Mouse (Mus musculus) spleen, postnatal 36 days (tissue): ENCODE measurements around the gene Blzf1.

Experiments used
- DNase-seq, 2 experiments: peaks; one replicate each; pipeline ENCODE4 v3.0.0; 2022; ENCODE audit warnings: low spot score in 2 of 2, mixed read lengths in 1 of 2

The Blzf1 gene

DNA sequence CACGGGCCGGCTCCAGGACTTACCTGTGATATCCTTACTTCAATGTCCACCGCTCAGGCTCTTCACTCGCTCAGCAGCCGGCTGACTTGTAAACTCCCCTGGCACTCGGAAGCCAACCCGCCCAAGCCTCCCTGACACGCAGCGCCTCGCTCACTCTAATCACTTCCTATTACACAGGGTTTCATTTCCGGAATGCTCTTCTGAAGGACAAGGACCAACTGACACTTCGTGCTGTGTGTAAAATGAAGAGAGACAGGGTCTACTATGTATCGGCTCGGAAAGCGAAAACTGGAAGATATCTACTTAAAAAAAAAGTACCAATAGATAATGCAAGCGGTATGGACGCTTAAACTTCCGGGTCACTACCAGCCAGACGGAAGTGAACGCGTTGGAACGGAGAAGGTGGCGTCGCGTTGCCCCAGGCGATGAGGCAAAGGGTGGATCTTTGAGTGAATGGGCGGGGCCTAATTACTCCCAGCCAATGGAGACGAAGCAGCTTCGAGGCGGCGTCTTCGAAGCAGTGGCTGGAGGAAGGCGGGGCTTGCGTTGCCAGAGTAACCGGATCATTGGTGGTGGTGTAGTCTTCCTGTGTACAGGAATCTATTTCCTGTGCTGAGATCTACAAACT, at the start of gene Blzf1:
Blzf1 (minus strand) TSS at position 366 of the 628 bp plus-strand sequence.
- DNase-seq: peak; percentile 96 to 97

GRCm38 (mm10) chr1:164353443-164353842, 46.2 kb upstream of the Blzf1 start:
- no peak for DNase-seq

DNA sequence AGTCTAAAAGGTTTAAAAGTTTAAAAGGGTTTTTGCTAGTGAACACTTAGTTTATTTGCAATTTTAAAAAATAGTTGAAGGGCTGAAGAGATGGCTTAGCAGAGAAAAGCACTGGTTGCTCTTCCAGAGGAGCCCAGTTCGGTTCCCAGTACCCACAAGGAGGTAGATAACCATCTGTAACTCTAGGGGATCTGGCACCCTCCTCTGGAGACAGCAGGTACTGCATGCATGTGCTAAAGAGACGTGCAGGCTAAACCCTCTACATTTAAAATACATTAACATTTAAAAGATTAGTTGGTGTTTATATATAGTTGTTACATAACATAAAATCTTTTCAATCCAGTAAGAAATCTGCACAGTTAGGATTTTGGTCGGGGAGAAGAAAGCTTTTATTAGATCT, 34.9 kb upstream of the Blzf1 start:
- DNase-seq: no peak

DNA sequence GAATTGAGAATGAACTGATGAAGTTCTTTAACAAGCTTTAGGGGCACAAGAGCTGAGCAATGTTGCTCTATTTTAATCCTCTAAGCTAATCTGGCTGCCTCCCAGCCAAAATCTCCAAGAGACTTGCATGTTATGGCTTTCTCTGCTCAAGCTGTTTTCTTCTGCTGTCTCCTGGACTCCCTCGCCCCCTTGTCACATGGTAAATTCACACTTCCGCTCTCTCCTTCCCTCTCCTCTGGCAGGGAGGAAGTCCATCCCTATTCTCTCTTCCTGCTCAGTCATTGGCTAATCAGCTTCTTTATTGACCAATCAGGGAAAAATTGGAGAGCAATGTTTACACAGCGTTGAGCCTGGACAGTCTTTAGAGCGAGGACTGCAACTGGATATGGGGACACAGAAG, 28.6 kb upstream of the Blzf1 start:
- DNase-seq: no peak

DNA sequence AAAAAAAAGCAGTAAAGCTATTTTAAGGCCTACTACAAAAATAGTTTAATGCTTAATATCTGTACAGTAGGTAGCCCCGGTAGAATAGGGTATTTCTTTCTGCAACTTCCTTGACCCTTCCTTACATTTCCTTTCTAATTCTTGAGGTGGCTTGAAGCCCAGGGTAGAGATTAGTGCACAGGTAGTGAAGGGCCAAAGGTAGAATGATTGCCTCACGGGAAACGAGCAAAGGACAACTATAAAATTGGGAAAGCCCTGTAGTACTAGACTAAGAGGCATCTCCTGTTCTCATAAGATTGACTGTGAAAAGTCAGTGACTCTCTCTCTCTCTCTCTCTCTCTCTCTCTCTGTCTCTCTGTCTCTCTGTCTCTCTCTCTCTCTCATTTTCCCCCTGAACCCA, 28.1 kb upstream of the Blzf1 start:
- DNase-seq: no peak

- peak; percentile 15 to 19 for DNase-seq
Measured at GRCm38 (mm10) chr1:164332559-164332958, 25.3 kb upstream of the Blzf1 start.

DNA sequence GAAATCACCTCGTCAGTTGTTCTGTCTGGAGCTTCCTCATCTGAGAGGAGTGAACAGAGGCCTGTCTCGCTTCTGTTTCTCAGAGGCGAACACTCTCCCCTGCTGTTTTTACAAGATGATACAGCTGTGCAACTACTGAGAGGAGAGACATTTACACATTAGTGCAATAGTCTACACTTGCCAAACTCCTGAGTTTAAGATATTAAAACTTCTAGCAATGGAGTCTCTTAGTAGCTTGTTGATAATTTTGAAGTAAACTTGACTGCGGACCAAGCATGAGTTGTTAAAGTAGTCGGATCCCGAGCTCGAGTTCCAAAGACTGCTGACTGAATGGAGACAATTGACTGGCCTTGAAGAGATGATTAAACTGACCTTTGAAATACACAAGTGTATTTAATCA, 20.5 kb upstream of the Blzf1 start:
- DNase-seq: no peak

GRCm38 (mm10) chr1:164326600-164327155, 19.4 kb upstream of the Blzf1 start:
- DNase-seq: no peak

DNA sequence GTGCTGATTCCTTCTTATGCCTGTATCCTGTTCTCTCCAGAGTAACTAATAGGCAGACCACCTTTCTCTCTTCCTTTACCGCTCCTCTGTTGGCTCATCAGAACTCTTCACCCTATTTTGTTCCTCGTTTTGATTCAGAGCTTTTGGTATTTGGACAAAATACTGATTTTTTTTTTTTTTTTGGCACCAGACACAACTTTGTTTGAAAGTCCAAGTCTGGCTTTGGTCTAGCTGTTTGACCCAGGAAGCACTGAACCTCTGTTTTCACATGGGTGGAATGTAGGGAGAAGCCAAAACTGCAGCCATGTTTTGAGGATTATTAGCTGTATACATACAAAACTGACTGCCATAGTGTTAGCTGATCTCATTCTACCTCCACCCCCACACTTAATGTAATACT, 17.6 kb upstream of the Blzf1 start:
- no peak for DNase-seq

GRCm38 (mm10) chr1:164324221-164324620, 16.9 kb upstream of the Blzf1 start:
- DNase-seq: no peak

DNA sequence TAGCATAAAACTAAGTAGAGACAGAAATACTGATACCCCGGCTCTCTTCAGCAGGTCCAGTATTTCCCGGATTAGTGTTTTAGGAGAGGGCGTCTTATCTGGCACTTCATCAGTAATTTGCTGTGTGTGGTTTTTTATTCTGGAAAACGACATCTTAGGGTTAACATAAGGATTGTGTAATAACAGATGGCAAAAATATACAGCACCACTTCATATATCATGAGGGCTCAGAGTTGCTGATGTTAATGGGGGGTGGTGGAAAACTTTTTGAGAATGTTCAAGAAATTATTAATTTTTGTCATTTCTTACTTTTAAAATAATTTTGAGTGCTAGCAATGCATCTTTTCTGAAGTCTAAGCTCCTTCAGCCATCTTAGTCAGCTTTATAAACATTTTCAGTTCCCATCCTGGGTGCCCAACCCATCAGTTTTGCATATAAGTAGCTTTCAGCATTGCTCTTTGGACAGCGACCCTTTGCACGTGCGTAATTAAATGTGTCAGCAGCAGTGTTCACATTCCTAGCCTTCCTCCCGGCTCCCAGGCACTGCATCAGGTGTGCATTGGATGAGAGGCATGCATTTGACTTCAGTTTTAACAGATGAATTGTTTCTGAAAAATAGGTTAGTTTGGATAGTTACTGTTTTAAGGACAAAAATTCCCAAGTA, 15.8 kb upstream of the Blzf1 start:
- no peak for DNase-seq

DNA sequence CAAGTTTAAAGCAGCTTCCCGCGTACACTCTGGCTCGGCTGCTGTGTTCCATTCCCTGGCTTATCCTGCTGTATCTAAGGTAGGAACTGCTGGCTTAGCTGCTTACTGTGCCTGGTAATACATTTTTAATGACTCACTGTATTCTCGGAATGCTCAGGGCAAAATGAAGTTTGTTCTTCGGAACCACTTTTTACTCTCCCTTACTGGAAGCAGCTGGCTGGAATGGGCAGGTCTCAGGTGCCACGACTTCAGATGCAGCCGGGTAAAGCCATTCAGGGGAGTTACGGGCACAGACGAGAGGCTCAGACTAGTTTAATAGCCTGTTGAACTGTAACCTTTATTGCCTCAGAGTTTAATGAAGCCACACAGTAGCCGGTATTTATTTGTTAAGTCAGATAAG, 14.1 kb upstream of the Blzf1 start:
- DNase-seq: no peak

- no peak for DNase-seq
Measured at GRCm38 (mm10) chr1:164320731-164321130, 13.4 kb upstream of the Blzf1 start.

DNA sequence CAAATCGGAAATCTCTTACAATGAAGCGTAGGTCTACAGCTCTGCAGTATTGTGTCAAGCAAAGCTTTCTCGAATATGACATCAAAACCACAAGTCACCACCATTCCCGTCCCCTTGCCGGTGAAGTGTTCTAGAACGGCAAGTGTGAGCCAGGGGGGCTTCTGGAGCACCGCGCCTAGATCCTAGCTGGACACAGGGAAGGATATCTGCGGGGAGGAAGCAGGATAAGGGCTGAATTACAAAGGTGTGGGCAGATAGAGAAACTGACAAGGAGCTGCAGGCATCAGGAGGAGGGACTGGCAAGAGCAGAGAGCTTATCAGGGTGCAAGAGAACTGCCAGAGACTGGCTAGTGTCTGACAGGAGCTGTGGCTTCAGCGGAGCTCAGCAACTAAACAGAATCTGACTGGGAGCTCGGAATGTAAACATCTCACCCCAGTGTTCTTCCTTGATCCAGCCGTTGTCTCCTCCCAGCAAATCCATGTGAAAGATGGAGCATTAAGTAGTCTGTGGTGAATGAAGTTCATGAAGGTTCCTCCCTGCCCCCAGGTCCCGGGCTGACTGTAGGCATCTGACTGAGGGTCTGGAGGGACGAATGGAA, 12.4 kb upstream of the Blzf1 start:
- no peak for DNase-seq

GRCm38 (mm10) chr1:164318474-164318873, 11.2 kb upstream of the Blzf1 start:
- no peak for DNase-seq

DNA sequence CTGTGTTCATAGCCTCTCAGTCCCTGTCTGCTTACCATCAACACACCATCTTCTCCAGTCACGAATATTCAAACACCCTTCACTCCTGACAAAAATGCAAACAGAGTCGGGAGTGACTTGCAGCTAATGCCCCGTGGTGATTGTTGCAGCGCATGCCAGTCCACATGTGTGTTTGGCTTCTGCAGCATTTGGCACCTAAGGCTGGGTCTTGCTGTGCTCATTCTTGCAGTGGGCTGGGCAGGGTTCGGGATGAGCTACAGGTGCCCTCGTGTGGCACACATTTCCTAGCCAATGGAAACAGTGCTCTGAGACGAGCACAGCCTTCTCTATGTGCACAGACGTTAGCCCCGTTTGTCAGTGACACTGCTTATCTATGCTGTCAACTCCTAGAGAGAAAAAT, 10.0 kb upstream of the Blzf1 start:
- DNase-seq: no peak

- peak; percentile 29 to 47 for DNase-seq
Measured at GRCm38 (mm10) chr1:164316697-164317096, 9.4 kb upstream of the Blzf1 start.

- DNase-seq: peak in 1 of 2 experiments; percentile 13
Measured at GRCm38 (mm10) chr1:164315266-164315665, 8.0 kb upstream of the Blzf1 start.

DNA sequence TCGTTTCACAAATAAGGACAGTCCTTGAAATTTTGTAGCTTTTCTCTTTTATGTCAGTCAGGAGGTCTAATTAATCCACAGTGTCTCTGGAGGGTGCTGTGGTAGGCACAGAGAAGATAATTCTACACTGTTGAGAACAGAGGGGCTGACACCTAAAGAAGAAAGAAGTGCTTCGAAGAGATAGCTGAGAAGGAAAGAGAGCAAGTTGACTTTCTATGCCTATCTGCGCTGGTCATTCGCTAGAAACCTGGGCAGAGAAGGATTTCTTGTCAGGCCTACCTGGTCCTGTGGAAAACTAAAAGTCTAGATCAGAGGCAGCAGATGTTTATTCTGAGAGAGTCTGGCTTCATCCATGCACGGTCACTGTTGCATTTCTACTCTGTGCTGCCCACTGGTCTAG, 6.8 kb upstream of the Blzf1 start:
- no peak for DNase-seq

DNA sequence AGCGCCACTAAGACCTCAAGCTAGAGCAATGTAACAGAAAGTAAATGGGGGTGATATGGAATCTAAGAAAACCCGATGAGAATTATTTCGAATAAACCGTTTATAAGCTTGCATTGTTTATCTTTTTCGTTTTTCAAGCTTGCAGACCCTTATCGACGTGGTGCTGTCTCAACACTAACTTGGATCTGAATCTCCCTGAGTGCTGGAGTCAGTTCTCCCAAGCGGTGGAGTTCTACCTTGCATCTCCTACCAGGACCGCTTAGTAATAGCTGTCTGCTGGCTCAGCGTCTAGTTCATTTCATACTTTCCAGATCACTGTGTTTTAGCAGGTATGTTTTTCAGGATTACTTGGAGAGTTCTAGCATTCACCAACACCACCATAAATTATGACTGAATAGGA, 633 bp upstream of the Blzf1 start:
- DNase-seq: no peak

GRCm38 (mm10) chr1:164303821-164304220, 3.5 kb downstream of the Blzf1 start, which contains the start of gene Nme7:
Nme7 (plus strand) TSS chr1:164304121.
- DNase-seq: no peak

DNA sequence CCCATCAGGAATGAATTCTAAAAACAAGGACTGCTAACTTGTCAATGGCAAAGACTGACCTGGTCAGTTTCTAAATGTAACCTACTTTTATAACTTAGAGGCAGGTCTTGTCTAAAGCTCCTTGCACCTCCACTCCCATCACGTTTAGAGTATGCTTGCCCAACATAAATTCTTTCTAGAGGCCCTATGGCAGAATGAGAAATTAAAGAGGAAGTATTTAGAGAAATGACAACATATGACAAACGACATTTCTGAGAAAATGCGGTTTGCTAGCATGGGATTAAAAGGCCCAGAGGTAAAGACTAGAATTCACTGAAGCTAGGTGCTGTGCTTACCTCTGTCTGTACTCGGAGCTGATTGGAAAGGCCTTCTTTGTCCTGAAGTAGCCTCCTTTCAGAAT, 5.3 kb downstream of the Blzf1 start:
- no peak for DNase-seq

DNA sequence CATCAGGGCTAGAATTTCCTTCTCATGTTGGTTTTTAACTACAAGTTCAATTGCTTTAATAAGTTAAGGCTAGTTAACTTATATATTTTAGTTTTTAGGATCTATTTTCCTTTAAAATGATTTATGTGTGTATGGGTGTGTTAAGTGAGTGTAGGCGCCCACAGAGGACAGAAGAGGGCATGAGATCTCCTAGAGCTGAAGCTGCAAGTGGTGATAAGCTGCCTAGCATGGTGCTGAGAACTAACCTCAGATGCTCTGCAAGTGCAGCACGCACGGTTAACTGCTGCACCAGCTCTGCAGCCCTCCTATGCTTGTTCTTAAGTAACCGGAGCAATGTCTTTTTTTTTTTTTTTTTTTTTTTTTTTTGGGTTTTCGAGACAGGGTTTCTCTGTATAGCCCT, 10.8 kb downstream of the Blzf1 start:
- DNase-seq: no peak
